Mouse (Mus musculus) bone marrow macrophage, adult 2 months (primary cell): ENCODE measurements around the gene H2al2a.

Experiments
- CTCF ChIP-seq: IDR thresholded peaks from 2 replicates; pipeline ENCODE4 v1.5.1; 2012; ENCODE audit warnings: low read depth, mild to moderate bottlenecking, low read length, moderate library complexity
- POLR2A ChIP-seq: IDR thresholded peaks from 2 replicates; pipeline ENCODE4 v1.6.1; 2012; ENCODE audit warnings: mild to moderate bottlenecking, low read depth, low read length, borderline replicate concordance

DNA sequence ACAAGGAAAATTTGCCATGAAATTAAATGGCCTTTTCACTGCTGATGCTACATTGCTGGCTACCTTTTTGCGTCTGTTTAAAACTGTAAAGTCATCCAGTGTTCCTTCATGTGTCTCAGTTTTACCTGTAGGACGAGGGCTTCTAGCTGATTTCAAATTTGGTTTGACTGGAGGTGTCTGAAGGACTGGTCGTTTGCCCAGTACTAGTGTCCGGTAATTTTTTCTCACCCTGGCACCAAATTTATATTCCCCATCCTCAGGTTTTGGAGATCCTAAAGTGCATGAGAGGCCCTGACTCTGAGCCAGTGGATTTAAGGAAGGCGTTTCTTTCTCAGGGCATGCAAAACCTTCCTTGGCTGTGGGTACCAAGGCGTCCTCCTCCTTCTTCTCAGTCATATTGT lies 49.0 kb upstream of the H2al2a start:
- TF ChIP-seq POLR2A (no peak), CTCF (no peak)
